Mouse (Mus musculus) splenic B cell, adult 2 months (primary cell): ENCODE data around the gene Zswim5.
"Not testable (repeated sequence)": the region's sequence is repeated elsewhere in the genome, so short reads cannot be mapped to it uniquely, and the experiment has no call there.

Experiments
- DNase-seq: peaks from one replicate; pipeline ENCODE4 v3.0.0-alpha.2; 2011; ENCODE audit warnings: low read depth, low spot score
- H3K27me3 ChIP-seq: 2 replicates; pipeline ENCODE4 v1.6.1; 2012; ENCODE audit warnings: mild to moderate bottlenecking, low read length, moderate library complexity, mixed read lengths; ENCODE audit not compliant: control insufficient read depth, poor library complexity, insufficient read depth, severe bottlenecking
- H3K36me3 ChIP-seq: 2 replicates; pipeline ENCODE4 v1.6.1; 2012; ENCODE audit warnings: mild to moderate bottlenecking, low read length, moderate library complexity, mixed read lengths; ENCODE audit not compliant: control insufficient read depth, poor library complexity, insufficient read depth, severe bottlenecking

Zswim5 gene

DNA sequence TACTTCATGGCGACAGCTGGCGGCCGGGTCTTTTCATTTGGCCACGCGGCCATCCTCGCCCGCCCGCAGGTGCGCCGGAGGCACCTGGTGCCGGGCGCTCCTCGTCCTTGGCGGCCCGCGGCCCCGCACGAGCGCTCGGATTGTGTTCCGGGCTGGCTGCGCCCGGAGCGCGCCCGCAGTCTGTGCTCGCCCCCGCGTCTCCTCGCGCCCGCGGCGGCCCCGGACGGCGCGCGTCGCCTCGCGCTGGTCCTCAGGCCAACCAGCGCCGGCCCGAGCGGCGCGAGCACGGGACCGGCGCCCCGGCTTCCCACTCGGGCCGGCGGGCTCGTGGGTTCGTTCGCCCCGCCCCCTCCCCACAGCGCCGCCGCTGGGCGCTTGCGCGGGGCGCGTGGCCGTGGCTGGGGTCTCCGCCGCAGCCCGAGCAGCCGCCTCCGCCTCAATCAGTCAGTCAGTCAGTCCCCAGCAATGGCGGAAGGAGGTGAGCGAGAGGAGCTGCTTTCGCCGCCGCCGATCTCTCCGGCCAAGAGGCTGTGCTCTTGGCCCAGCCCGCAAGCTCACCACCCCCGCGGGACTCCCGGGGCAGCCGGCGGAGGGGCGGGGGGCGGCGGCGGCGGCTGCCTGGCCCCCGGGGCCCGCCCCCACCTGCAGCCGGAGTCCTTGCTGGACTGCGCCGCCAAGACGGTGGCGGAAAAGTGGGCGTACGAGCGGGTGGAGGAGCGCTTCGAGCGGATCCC is at the start of gene Zswim5:
TSS of gene Zswim5 (plus strand) at position 382 of the 734 bp plus-strand sequence.
- H3K27me3 ChIP-seq: peaks cover 4% of the 10 kb centered on the region
- no peaks in the 10 kb centered on the region for H3K36me3 ChIP-seq
- peak; percentile 42 for DNase-seq

DNA sequence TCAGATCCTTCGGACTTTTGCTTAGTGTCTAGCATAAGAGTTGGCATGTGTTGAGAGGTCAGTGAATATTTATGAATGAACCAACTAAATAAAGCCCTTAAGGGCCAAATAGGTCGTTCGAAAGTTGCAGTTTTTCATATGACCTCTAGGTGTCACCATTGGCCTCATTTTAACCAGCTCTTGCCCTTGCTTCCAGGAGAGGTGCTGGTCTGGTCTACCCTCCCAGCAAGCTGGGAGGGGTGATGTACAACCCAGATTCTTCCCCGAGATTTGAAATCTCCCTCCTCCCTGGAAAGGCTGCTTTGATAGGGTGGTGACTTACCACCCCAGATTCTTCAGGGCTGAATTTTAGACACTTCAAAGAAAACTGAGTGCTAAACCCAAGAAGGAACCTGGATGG is 49.4 kb upstream of the Zswim5 start:
- Histone ChIP-seq H3K36me3 (no peaks in the 10 kb centered on the region), H3K27me3 (no peaks in the 10 kb centered on the region)
- DNase-seq: peak; percentile 84

DNA sequence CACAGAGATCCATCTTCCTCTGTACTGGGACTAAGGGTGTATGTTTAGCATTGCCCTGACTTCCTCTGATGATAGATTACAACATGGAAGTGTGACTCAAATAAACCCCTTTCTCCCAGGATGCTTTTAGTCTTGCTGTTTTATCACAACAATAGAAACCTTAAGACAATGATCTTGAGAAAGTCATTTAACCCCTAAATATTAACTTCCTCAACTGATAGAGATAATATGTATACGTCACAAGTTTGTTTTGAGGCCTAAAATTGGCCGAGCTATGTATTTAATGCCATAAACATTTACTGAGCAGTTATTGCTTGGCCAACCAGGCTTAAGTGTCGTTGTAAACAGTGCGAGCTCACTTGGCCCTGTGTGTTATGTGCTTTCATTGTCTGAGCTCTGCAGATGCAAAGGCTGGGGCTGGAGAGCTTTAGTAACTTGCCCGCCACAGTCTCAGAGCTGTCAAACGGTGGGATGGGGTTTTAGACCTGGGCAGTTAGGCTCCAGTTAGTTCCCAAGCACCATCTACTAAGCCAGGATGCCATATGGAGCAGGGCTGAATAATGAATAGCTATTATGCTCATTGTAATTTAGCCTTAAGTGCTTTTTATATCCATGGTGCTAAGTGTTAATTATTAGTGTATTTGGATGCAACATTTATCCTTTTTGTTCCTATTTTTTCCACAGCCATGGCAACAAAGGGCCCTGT is 47.7 kb upstream of the Zswim5 start:
- Histone ChIP-seq H3K36me3 (no peaks in the 10 kb centered on the region), H3K27me3 (no peaks in the 10 kb centered on the region)
- DNase-seq: no peak

DNA sequence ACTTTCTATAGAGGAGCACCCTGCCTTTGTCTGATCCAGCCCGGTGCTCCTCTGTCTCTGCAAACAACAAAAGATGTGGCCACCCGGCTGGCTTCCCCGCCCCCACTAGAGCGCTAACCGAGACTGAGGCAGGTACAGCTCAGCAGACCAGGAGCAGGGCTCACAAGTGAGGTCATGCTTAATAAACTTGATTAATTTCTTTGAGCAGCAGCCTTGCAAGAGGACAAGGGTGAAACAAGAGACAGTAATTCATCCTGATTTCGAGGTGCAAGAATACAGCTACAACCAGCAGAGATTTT is 47.2 kb upstream of the Zswim5 start:
- Histone ChIP-seq H3K36me3 (no peaks in the 10 kb centered on the region), H3K27me3 (no peaks in the 10 kb centered on the region)
- DNase-seq: no peak

DNA sequence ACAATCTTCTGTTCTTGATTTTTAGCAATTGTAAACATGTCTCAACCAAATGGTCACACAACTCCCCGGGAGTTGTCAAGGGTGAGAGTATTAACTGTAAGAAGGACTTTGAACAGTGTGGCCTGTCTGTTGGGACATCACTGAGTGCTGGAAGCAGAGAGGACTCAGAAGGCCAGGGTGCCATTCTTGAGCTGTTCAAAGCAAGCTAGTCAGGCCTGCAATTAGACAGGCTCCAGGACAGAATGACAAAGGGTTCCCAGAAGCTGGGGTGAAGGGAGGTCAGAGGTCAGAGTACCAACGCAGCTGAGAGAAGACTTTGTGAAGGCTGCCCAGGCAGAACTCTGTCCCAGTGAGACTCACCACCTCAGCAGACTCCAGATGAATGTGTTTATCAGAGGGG is 38.2 kb upstream of the Zswim5 start:
- H3K36me3 ChIP-seq: no peaks in the 10 kb centered on the region
- H3K27me3 ChIP-seq: no peaks in the 10 kb centered on the region
- DNase-seq: no peak

DNA sequence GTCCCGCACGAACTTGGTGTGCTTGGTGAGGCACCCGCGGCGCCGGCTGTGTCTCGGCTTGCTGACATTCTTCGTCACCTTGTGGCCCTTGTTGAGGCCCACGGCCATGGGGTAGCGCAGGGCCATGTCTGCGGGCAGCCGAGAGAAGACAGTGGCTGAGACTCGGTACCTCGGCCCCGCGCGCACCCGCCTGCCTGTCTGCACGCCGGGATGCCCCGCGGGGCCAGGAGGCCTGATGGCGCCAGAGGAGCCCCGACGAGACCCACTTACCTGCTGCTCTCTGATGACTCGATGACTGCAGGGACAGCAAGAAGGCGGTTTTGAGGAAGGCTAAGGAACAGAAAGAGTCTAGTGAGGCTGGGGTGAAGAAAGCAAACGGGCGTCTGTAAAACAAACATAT is 37.1 kb upstream of the Zswim5 start:
- H3K36me3 ChIP-seq, H3K27me3 ChIP-seq, DNase-seq: not testable (repeated sequence)

DNA sequence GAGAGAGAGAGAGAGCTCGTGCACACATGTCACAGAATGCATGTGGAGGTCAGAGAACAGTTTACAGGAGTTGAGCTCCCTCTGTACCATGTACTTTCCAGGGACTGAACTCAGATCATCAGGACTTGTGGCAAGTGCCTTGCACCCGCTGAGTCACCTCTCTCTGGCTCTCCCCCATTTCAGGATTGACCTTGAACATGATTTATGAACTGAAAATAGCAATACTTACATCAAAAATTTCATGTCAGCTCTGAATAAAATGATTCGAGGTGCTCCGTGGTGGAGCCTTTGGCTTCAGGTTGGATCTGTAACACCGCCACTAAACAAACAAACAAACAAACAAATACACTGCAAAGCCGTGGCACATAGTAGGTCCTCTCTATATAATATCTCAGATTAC is 36.3 kb upstream of the Zswim5 start:
- no peaks in the 10 kb centered on the region for H3K27me3 ChIP-seq
- no peaks in the 10 kb centered on the region for H3K36me3 ChIP-seq
- no peak for DNase-seq

DNA sequence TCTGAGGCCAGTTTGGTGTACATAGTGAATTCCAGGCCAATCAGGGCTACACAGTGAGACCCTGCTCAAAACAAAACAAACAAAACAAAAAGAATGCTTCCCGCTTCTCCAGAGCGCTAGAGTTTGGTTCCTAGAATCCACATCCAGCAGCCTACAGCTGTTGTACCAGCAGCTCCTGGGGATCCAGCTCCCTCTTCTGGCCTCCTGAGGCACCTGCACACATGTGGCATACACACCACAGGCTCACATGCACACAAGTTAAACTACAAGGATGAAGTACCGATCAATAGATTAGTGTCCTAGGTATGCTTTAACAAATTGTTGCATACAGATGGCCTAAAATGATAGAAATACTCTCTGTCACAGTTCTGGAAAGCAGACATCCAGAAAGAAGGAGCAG is 32.9 kb upstream of the Zswim5 start:
- H3K27me3 ChIP-seq: no peaks in the 10 kb centered on the region
- H3K36me3 ChIP-seq: no peaks in the 10 kb centered on the region
- no peak for DNase-seq

DNA sequence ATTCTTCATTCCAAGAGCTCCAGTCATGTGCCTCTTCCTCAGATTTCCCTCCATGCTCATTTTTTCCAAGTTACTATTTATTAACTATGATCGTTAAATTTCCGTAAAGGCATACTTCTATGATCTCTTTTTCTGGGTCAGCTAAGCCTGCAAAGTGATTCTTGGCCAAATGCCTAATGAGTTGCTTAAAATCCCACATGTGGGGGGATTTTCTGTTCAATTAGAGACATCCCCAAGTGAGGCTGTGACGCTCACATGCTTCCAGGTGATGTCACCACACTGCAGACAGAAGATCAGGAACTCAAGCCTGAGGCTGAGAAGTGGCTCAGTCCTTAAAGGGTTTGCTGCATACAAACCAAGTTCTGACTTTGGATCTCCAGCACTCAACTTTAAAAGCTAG is 27.3 kb upstream of the Zswim5 start:
- H3K27me3 ChIP-seq: no peaks in the 10 kb centered on the region
- no peaks in the 10 kb centered on the region for H3K36me3 ChIP-seq
- DNase-seq: no peak

DNA sequence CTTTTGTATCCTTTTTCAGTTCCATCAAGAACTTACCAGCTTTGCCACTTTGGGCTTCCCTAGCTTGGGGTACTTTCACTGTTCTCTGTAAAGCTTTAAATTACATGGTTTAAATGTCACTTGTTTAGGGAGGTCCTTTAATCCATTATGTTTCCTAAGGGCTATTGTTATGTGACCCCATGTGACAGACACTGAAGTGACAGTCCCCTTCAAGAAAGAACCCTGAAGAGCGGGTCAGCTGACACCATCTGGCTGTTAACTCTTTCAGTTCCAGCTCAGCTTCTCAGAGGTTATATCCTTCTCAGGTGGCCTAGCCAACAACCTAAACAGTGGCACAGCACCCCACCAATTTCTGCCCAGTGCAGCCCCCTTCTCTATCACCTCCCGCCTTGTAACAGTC is 22.9 kb upstream of the Zswim5 start:
- no peaks in the 10 kb centered on the region for H3K27me3 ChIP-seq
- no peak for DNase-seq
- H3K36me3 ChIP-seq: no peaks in the 10 kb centered on the region

DNA sequence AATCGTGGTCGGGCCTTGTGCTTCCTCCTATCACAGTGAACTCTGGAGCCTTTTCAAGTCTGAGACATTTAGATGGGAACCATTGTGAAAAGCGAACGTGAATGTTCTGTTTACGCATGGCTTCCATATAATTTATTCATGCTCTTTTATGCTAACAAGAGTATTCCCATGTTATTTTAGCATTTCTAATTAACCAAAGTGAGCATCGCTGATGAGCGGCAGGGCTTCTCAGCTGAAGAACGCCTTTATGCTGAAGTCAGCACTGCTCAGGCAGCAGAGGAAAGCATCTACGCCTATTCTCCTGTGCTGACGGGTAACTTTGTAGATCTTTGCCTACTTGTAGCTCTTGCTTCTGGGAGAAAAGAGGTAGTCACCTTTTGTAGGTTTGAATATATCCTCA is 20.0 kb upstream of the Zswim5 start:
- Histone ChIP-seq H3K36me3 (no peaks in the 10 kb centered on the region), H3K27me3 (no peaks in the 10 kb centered on the region)
- no peak for DNase-seq

DNA sequence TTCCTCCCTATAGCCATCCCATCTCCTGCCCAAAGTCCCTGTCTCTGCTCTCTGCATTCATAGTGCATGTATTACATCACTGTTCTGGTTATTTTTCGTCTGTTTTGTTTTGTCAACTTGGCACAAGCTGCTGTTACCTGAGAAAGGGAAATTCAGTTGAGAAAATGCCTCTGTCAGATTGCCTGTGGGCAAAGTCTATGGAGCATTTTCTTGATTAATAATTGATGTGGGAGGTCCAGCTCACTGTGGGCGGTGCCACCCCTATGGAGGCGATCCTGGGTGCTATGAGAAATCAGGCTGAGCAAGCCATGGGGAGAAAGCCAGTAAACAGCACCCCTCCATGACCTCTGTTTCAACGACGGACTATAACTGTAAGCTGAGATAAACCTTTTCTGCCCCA is 17.5 kb upstream of the Zswim5 start:
- no peak for DNase-seq
- Histone ChIP-seq H3K27me3 (no peaks in the 10 kb centered on the region), H3K36me3 (no peaks in the 10 kb centered on the region)

DNA sequence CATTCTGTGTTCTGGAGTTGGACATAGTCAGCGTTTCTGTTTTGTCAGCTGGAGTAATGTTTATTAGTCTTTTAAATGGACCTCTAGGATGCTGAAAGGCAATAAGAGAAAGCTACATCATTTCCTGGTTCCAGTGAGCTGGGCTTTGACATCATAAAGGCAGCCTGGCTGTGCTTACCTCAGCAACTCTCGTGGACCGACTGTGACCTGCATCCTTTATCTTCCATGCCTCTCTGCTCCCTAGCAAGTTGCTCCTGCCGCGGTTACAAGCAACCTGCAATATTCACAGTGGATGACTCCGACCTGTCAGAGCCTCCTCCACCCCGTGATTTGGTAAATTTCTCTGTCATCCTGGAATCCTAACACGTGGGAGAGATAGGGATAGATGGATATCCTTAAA is 15.2 kb upstream of the Zswim5 start:
- Histone ChIP-seq H3K36me3 (no peaks in the 10 kb centered on the region), H3K27me3 (no peaks in the 10 kb centered on the region)
- DNase-seq: no peak

DNA sequence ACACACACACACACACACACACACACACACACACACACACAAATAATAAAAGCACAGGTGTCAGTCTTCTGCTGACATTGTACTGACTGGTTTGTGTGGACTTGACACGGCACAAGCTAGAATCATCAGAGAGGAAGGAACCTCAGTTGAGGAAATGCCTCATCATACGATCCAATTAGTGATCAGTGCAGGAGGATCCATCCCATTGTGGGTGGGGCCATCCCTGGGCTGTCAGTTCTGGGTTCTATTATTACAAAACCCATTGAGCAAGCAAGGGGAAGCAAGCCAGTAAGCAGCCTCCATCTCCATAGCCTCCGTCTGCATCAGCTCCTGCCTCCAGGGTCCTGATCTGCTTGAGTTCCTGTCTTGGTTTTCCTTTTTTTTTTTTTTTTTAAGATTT is 7.3 kb upstream of the Zswim5 start:
- Histone ChIP-seq H3K27me3 (0 out of 2 replicates have a peak, but pooled peaks cover 2% of the 10 kb centered on the region), H3K36me3 (no peaks in the 10 kb centered on the region)
- no peak for DNase-seq

DNA sequence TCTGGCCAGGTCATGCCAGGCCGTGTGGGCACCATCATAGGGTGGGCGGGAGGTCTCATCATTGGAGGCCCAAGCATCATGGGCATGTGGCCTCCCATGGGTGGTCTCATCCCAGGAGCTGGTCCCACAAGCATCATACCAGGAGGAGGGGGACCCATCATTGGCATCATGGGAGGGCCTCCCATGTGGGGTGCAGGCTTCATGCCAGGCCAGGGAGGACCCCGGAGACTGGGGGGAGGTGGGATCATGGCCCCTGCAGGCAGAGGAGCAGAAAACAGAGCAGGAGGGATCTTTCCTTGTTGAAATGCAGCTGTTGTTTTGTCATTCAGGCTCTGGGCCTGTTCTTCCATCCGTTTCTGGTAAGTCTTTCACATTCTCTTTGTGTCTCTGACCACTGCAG is 2.6 kb upstream of the Zswim5 start:
- H3K27me3 ChIP-seq: peaks cover 4% of the 10 kb centered on the region
- H3K36me3 ChIP-seq: no peaks in the 10 kb centered on the region
- DNase-seq: no peak

DNA sequence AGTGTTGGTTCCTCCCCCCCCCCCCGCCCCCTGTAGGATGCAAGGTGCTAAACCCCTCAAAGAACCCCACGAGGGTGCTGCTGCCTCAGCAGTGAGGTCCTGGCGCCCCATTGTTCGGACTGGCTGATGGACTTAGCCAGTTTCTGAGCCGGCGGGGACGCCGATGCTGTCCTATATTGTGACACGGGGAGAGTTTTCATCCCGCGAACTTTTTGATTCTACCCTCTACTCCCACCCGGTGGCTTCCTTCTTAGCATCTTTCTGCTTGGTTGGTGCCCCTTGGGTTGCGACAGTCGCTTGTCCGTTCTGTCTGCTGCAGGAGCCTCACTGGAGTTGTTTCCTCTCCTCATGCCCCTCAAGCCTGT is 564 bp upstream of the Zswim5 start:
- DNase-seq: peak; percentile 40

More for the DNA sequence above, 564 bp upstream of the Zswim5 start:
- H3K27me3 ChIP-seq: peaks cover 4% of the 10 kb centered on the region
- no peaks in the 10 kb centered on the region for H3K36me3 ChIP-seq
